Mouse (Mus musculus) lung, postnatal 0 days (tissue): Measurements from ENCODE around the gene Dmp1. TPM values are rescaled to one million over a fixed set of nuclear protein-coding genes. Genes with fewer than 3 reads are reported as not detected.

Experiments used
- ATAC-seq: fragments of 200-750 bp; cut with Nextera tagmentation; 2 replicates; pipeline ENCODE4 v1.8.0; 2017; ENCODE audit warnings: moderate library complexity
- DNase-seq: peaks from one replicate; pipeline ENCODE4 v3.0.0-alpha.2; 2016; ENCODE audit warnings: low spot score
- H3K27ac ChIP-seq: fragments of 300-500 bp; sonication (generic); 2 replicates; pipeline ENCODE4 v1.5.1; 2014; ENCODE audit warnings: antibody characterized with exemption, mild to moderate bottlenecking, low read length, mixed read lengths
- H3K27me3 ChIP-seq: fragments of 300-500 bp; sonication (generic); replicated peaks from 2 replicates; pipeline ENCODE4 v1.6.1; 2014; ENCODE audit warnings: low read length, mixed read lengths; ENCODE audit not compliant: insufficient read depth
- H3K36me3 ChIP-seq: fragments of 300-500 bp; sonication (generic); 2 replicates; pipeline ENCODE4 v1.6.1; 2014; ENCODE audit warnings: low read length, mixed read lengths; ENCODE audit not compliant: insufficient read depth
- H3K4me1 ChIP-seq: fragments of 300-500 bp; sonication (generic); 2 replicates; pipeline ENCODE4 v1.6.1; 2014; ENCODE audit warnings: antibody characterized with exemption, low read depth, low read length, mixed read lengths; ENCODE audit not compliant: insufficient read depth
- H3K4me2 ChIP-seq: fragments of 300-500 bp; sonication (generic); replicated peaks from 2 replicates; pipeline ENCODE4 v1.6.1; 2014; ENCODE audit warnings: low read depth, mild to moderate bottlenecking, low read length, moderate library complexity, mixed read lengths
- H3K4me3 ChIP-seq: fragments of 300-500 bp; sonication (generic); 2 replicates; pipeline ENCODE4 v1.5.1; 2014; ENCODE audit warnings: low read depth, low read length
- H3K9ac ChIP-seq: fragments of 300-500 bp; sonication (generic); replicated peaks from 2 replicates; pipeline ENCODE4 v1.6.1; 2014; ENCODE audit warnings: low read depth, mild to moderate bottlenecking
- H3K9me3 ChIP-seq: fragments of 300-500 bp; sonication (generic); 2 replicates; pipeline ENCODE4 v1.6.1; 2016; ENCODE audit warnings: low read length, mixed read lengths
- CTCF ChIP-seq: IDR thresholded peaks from 2 replicates; pipeline ENCODE4 v1.5.1; 2016; ENCODE audit warnings: antibody characterized with exemption, mild to moderate bottlenecking
- EP300 ChIP-seq: IDR thresholded peaks from 2 replicates; pipeline ENCODE4 v1.6.1; 2016; ENCODE audit warnings: antibody characterized with exemption, mild to moderate bottlenecking, control low read depth
- WGBS: fragments of 180-500 bp; shearing (Covaris S2); extraction: QIAGEN DNeasy Blood & Tissue Kit; methylation state at CpG from one replicate; pipeline ENCODE4 v1.1.7; 2014; 5-methylcytosine and 5-hydroxymethylcytosine counted together
- polyA plus RNA-seq: library from polyadenylated mRNA; unstranded; fragments of >200 nt; fragmentation: Nextera tagmentation; extraction: Ambion mirVana; gene quantifications from 2 replicates; pipeline ENCODE4 v1.2.1, GENCODE M21; 2015

Dmp1 gene
- polyA plus RNA-seq, 1 experiment from 2014 or later = 0.05 TPM

DNA sequence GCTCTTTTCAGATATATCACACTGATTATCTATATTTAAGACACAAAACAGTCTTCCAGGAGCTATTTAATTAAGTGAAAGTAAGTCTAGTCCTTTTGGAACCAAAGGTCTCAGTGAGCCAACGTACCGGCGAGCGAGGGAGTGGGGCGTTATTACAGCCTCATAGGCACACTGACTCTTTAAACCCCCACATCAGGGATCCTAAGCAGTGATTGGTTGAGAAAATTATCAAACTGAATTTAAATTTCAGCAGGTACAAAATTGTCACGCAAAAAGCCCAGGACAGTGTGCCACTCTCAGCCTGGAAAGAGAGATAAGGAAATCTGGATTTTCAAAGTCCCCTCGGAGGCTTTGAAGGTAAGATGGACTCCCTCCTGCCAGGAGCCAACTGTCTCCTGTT, 32.0 kb upstream of the Dmp1 start, which contains the start of gene Dspp:
Dspp (plus strand) TSS at position 301 of the 400 bp plus-strand sequence.
- no peak within 1 kb of the TSS for H3K27ac ChIP-seq
- ATAC-seq = no peak
- 81% methylated on average over 7 of the region's 7 CpGs for WGBS

GRCm38 (mm10) chr5:104173094-104173493, 29.3 kb upstream of the Dmp1 start:
- 71% methylated on average over 6 of the region's 6 CpGs for WGBS
- Histone ChIP-seq H3K9ac (no peak overlapping the region), H3K4me1 (no peaks in the 10 kb centered on the region), H3K9me3 (no peaks in the 10 kb centered on the region), H3K4me2 (no peak overlapping the region), H3K27me3 (no peaks in the 10 kb centered on the region), H3K4me3 (no peak overlapping the region), H3K27ac (no peak overlapping the region), H3K36me3 (no peaks in the 10 kb centered on the region)
- TF ChIP-seq EP300 = no peak
- no peak for TF ChIP-seq CTCF
- ATAC-seq = no peak
- DNase-seq = no peak

More for the DNA sequence above, 32.0 kb upstream of the Dmp1 start, which contains the start of gene Dspp:
- Histone ChIP-seq H3K36me3 (no peaks in the 10 kb centered on the region), H3K4me3 (no peak within 1 kb of the TSS), H3K9me3 (no peaks in the 10 kb centered on the region), H3K9ac (no peak within 1 kb of the TSS), H3K4me2 (no peak within 1 kb of the TSS), H3K4me1 (no peaks in the 10 kb centered on the region), H3K27me3 (no peaks in the 10 kb centered on the region)
- TF ChIP-seq CTCF (no peak), EP300 (no peak)
- DNase-seq = no peak

GRCm38 (mm10) chr5:104183743-104184142, 18.7 kb upstream of the Dmp1 start:
- WGBS = 73% methylated on average over 1 of the region's 1 CpGs
- ATAC-seq = no peak
- no peak for TF ChIP-seq EP300
- no peak for TF ChIP-seq CTCF

GRCm38 (mm10) chr5:104187281-104187680, 15.1 kb upstream of the Dmp1 start:
- no peak for TF ChIP-seq EP300
- no peak for TF ChIP-seq CTCF
- H3K27me3 ChIP-seq = no peaks in the 10 kb centered on the region
- ATAC-seq = no peak
- H3K36me3 ChIP-seq = no peaks in the 10 kb centered on the region
- DNase-seq = no peak
- H3K9ac ChIP-seq = no peak overlapping the region
- no peaks in the 10 kb centered on the region for H3K4me1 ChIP-seq
- no peak overlapping the region for H3K4me2 ChIP-seq
- H3K27ac ChIP-seq = no peak overlapping the region
- 76% methylated on average over 3 of the region's 3 CpGs for WGBS
- no peaks in the 10 kb centered on the region for H3K9me3 ChIP-seq
- H3K4me3 ChIP-seq = no peak overlapping the region

More at GRCm38 (mm10) chr5:104183743-104184142, 18.7 kb upstream of the Dmp1 start:
- no peaks in the 10 kb centered on the region for H3K4me1 ChIP-seq
- no peak overlapping the region for H3K4me3 ChIP-seq
- H3K36me3 ChIP-seq = no peaks in the 10 kb centered on the region
- no peaks in the 10 kb centered on the region for H3K27me3 ChIP-seq
- H3K9ac ChIP-seq = no peak overlapping the region
- H3K27ac ChIP-seq = no peak overlapping the region
- no peak for DNase-seq
- 0 out of 2 replicates have a peak, but pooled peaks cover 3% of the 10 kb centered on the region for H3K9me3 ChIP-seq
- no peak overlapping the region for H3K4me2 ChIP-seq

GRCm38 (mm10) chr5:104195086-104195485, 7.3 kb upstream of the Dmp1 start:
- DNase-seq (no peak), ATAC-seq (no peak)
- Histone ChIP-seq H3K4me1 (no peaks in the 10 kb centered on the region), H3K9me3 (no peaks in the 10 kb centered on the region), H3K9ac (no peak overlapping the region), H3K4me3 (no peak overlapping the region), H3K27ac (no peak overlapping the region), H3K36me3 (no peaks in the 10 kb centered on the region), H3K4me2 (no peak overlapping the region), H3K27me3 (no peaks in the 10 kb centered on the region)
- WGBS = 87% methylated on average over 1 of the region's 1 CpGs
- TF ChIP-seq EP300 (no peak), CTCF (no peak)

DNA sequence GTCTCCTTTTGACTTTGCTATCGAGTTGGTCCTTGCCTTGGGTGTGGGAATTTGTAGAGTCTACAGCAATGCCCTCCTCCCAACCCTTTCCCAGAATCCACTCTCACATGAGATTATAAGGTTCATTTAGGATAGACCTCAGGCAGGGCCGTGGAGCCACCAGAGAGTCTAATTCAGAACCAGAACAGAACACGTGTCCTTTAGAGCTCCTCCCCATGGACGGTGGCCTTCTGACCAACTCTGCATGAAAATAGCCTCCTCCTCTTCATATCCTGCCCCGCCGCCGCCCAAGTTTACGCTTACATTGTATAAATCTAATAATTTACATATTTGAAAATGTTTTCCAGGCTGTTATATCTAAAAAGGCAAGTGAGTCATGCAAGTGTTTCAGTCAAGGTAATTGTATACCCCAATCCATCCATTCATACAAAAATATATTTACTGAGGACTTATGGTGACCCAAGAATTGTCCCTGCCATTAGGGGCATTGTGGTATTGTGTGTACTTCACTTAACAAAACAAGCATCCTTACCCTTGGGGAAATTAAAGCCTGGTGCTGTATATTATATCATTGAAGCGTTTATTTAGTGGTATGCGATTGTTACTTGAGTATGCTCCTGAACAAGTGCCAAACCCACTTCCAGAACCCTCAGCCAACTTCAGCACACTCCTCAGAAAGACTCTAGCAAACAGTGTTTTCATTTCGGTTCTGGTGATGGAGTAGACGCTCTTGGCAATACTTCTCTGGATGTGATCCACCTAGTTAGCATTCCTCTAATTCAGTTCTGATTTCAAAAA, 1.1 kb upstream of the Dmp1 start:
- no peaks in the 10 kb centered on the region for H3K9me3 ChIP-seq
- TF ChIP-seq CTCF (no peak), EP300 (no peak)
- WGBS = 66% methylated on average over 12 of the region's 12 CpGs
- H3K4me2 ChIP-seq = no peak overlapping the region
- H3K4me3 ChIP-seq = no peak overlapping the region
- H3K27me3 ChIP-seq = no peaks in the 10 kb centered on the region
- peak; percentile 25 for DNase-seq
- H3K9ac ChIP-seq = no peak overlapping the region
- ATAC-seq = no peak; the same call in 1 of the 2 replicates
- H3K36me3 ChIP-seq = no peaks in the 10 kb centered on the region
- no peaks in the 10 kb centered on the region for H3K4me1 ChIP-seq
- H3K27ac ChIP-seq = no peak overlapping the region
